In genomic region chr2:61805541-61806345, GRCm38 (mm10) we compare ENCODE assay signal across 8 mouse cellular contexts. TPM values are rescaled to one million over a fixed set of nuclear protein-coding genes. Genes with fewer than 3 reads are reported as not detected.
DNase-seq lines count a peak whose midpoint lies in the region; ATAC-seq and TF ChIP-seq lines count a peak whose summit lies in the region.

No protein-coding gene starts in this region.

- intact Hi-C loops in heart, adult 2 months (cut with DNase I), result no loop called here

- no peak for TF ChIP-seq EP300 in heart, adult 2 months (IDR thresholded peaks at IDR 0.05; ENCODE audit: insufficient read depth, low read depth, low read length)

- no peak for TF ChIP-seq POLR2A in heart, adult 2 months (IDR thresholded peaks at IDR 0.05; ENCODE audit: insufficient read depth, low read depth, low read length)

- no peaks in the 10 kb centered on the region for H3K9me3 ChIP-seq in hindbrain, embryonic 13.5 days
- no peaks in the 10 kb centered on the region for H3K9me3 ChIP-seq in midbrain, embryonic 13.5 days

- H3K9ac ChIP-seq in heart, adult 2 months (ENCODE audit: low read depth, low read length), result no peak overlapping the region
- H3K9ac ChIP-seq in hindbrain, embryonic 13.5 days, result no peak overlapping the region
- H3K9ac ChIP-seq in midbrain, embryonic 13.5 days (replicated peaks), result no peak overlapping the region

- no peak for TF ChIP-seq CTCF in heart, adult 2 months (IDR thresholded peaks at IDR 0.05)

- no peaks in the 10 kb centered on the region for H3K79me2 ChIP-seq in heart, adult 2 months (replicated peaks; ENCODE audit: control insufficient read depth, insufficient read depth, low read length)

- peaks cover 34% of the 10 kb centered on the region for H3K27me3 ChIP-seq in heart, adult 2 months (ENCODE audit: control insufficient read depth, insufficient read depth, low read length)
- H3K27me3 ChIP-seq in hindbrain, embryonic 13.5 days, result peaks cover 97% of the 10 kb centered on the region
- H3K27me3 ChIP-seq in midbrain, embryonic 13.5 days, result peaks cover 98% of the 10 kb centered on the region

- DNase-seq in heart, adult 2 months, result peak; percentile 15 to 42
- DNase-seq in heart, adult 11 months, result no peak
- peak; percentile 9 for DNase-seq in thymus, postnatal 25 days
- DNase-seq in thymus, postnatal 14 days, result no peak
- DNase-seq in B cell, adult 2 months, result no peak
- DNase-seq in thymus, postnatal 0 days (ENCODE audit: low spot score), result no peak

- no peaks in the 10 kb centered on the region for H3K4me1 ChIP-seq in heart, adult 2 months (ENCODE audit: control insufficient read depth, insufficient read depth, low read length)
- peaks cover 29% of the 10 kb centered on the region for H3K4me1 ChIP-seq in hindbrain, embryonic 13.5 days (replicated peaks)
- H3K4me1 ChIP-seq in midbrain, embryonic 13.5 days (replicated peaks), result peaks cover 28% of the 10 kb centered on the region

- peak; percentile 23; the same call in 1 of the 2 replicates for ATAC-seq in hindbrain, embryonic 13.5 days (ENCODE audit: low FRiP score)
- peak; percentile 35; the same call in 1 of the 2 replicates for ATAC-seq in midbrain, embryonic 13.5 days

- no peak overlapping the region for H3K4me3 ChIP-seq in heart, adult 2 months
- peak overlapping the region; percentile 7 for H3K4me3 ChIP-seq in hindbrain, embryonic 13.5 days
- H3K4me3 ChIP-seq in midbrain, embryonic 13.5 days (replicated peaks), result peak overlapping the region; percentile 15

- H3K36me3 ChIP-seq in heart, adult 2 months (ENCODE audit: control insufficient read depth, insufficient read depth, low read length), result no peaks in the 10 kb centered on the region
- no peaks in the 10 kb centered on the region; the same call in 1 of the 2 replicates for H3K36me3 ChIP-seq in hindbrain, embryonic 13.5 days
- no peaks in the 10 kb centered on the region for H3K36me3 ChIP-seq in midbrain, embryonic 13.5 days

- no peak overlapping the region for H3K4me2 ChIP-seq in hindbrain, embryonic 13.5 days
- peak overlapping the region; percentile 22; the same call in 1 of the 2 replicates for H3K4me2 ChIP-seq in midbrain, embryonic 13.5 days (replicated peaks)

- H3K27ac ChIP-seq in heart, adult 2 months, result no peak overlapping the region
- H3K27ac ChIP-seq in hindbrain, embryonic 13.5 days, result no peak overlapping the region
- no peak overlapping the region for H3K27ac ChIP-seq in midbrain, embryonic 13.5 days

- 3% methylated on average over 39 of the region's 39 CpGs for WGBS in heart, adult 2 months
- under 1% methylated on average over 39 of the region's 39 CpGs for WGBS in hindbrain, embryonic 13.5 days
- under 1% methylated on average over 39 of the region's 39 CpGs for WGBS in midbrain, embryonic 13.5 days

RNA-seq across cellular contexts. Expression of gene Tbr1, which starts 3.0 kb away (rescaled TPM):
- total RNA-seq in heart, adult 2 months (2021), result under 1 TPM in 1 of 2 experiments, not detected in 1; 0.09 TPM
- polyA plus RNA-seq in heart, adult 2 months (2012; rRNA removed), result not detected in 2 replicates
- 0.60 and 0.83 TPM in 2 replicates for polyA plus RNA-seq in hindbrain, embryonic 13.5 days (2015; fragmentation: Nextera tagmentation; extraction: Ambion mirVana)
- 1.2 and 3.9 TPM in 2 replicates for polyA plus RNA-seq in midbrain, embryonic 13.5 days (2015; fragmentation: Nextera tagmentation; extraction: Ambion mirVana)
- 0.05 TPM in 1 of 2 replicates, not detected in the other for polyA plus RNA-seq in thymus, postnatal 0 days (2015; fragmentation: Nextera tagmentation; extraction: Ambion mirVana)

Comparison
In these comparisons a context has a peak if more than half of its experiments do, and no peak if none do; other contexts are left out.
1. DNase-seq: peak in heart, adult 2 months (2 of 2) and thymus, postnatal 25 days (single experiment); none in heart, adult 11 months (single experiment), thymus, postnatal 14 days (single experiment), B cell, adult 2 months (0 of 2) and thymus, postnatal 0 days (single experiment).